Mouse (Mus musculus) CH12.LX (cell line): ENCODE data around the gene Dscam.

Experiments
- CTCF ChIP-seq, 2 experiments: IDR thresholded peaks in 1 of 2; conservative IDR thresholded peaks in 1 of 2; 2 replicates each; pipeline ENCODE4 v1.5.1; 2011 to 2012; ENCODE audit warnings: low read depth in 2 of 2, low read length in 2 of 2, improper control_type of control experiment in 1 of 2, inconsistent platforms in 1 of 2, mild to moderate bottlenecking in 1 of 2, moderate library complexity in 1 of 2
- HCFC1 ChIP-seq: IDR thresholded peaks from 2 replicates; pipeline ENCODE4 v1.6.1; 2012; ENCODE audit warnings: low read depth, mild to moderate bottlenecking, inconsistent platforms, low read length, improper control_type of control experiment
- IRF4 ChIP-seq: IDR thresholded peaks from 2 replicates; pipeline ENCODE4 v1.6.1; 2014; ENCODE audit warnings: low read depth, mild to moderate bottlenecking, inconsistent platforms, low read length, improper control_type of control experiment
- MAX ChIP-seq: IDR thresholded peaks from 2 replicates; pipeline ENCODE4 v1.6.1; 2011; ENCODE audit warnings: low read length, improper control_type of control experiment
- MYC ChIP-seq: IDR thresholded peaks from 2 replicates; pipeline ENCODE4 v1.6.1; 2011; ENCODE audit warnings: low read depth, mild to moderate bottlenecking, improper control_type of control experiment, low read length
- ZC3H11A ChIP-seq: IDR thresholded peaks from 2 replicates; pipeline ENCODE4 v1.6.1; 2012; ENCODE audit warnings: low read depth, mild to moderate bottlenecking, inconsistent platforms, low read length, improper control_type of control experiment
- ZMIZ1 ChIP-seq: IDR thresholded peaks from 2 replicates; pipeline ENCODE4 v1.6.1; 2012; ENCODE audit warnings: low read depth, mild to moderate bottlenecking, inconsistent platforms, low read length, improper control_type of control experiment

- TF ChIP-seq CTCF (conservative IDR thresholded peaks at IDR 0.05 in 1 of 2, IDR thresholded peaks at IDR 0.05 in 1 of 2; ENCODE audit: low read depth in 2 of 2, low read length in 2 of 2), result no peak
- TF ChIP-seq HCFC1, result no peak
- no peak for TF ChIP-seq IRF4
- TF ChIP-seq ZMIZ1, result no peak
- TF ChIP-seq MYC, result no peak
- TF ChIP-seq MAX, result no peak
- no peak for TF ChIP-seq ZC3H11A
These were observed 109.8 kb downstream of the Dscam start for GRCm38 (mm10) chr16:97060736-97061135.
